Mouse (Mus musculus) liver, embryonic 14.5 days (tissue): ENCODE results near the gene Zfp804a.

Experiments
- CTCF ChIP-seq: IDR thresholded peaks from 2 replicates; pipeline ENCODE4 v1.5.1; 2016; ENCODE audit warnings: antibody characterized with exemption, low read depth, control low read depth
- EP300 ChIP-seq: IDR thresholded peaks from 2 replicates; pipeline ENCODE4 v1.6.1; 2016; ENCODE audit warnings: antibody characterized with exemption, low read depth

GRCm38 (mm10) chr2:82282591-82283269, 229.7 kb downstream of the Zfp804a start:
- TF ChIP-seq CTCF, result no peak
- TF ChIP-seq EP300, result no peak
